Mouse (Mus musculus) small intestine, adult 2 months (tissue): ENCODE measurements at regions not wholly inside any gene's neighbourhood (a gene's known extent, or its start where the extent isn't known, plus 50 kb on each side); places are given as distances from the start of the nearest gene placed in this dataset.

Experiments
- H3K27ac ChIP-seq: fragments of 200-500 bp; 2 replicates; pipeline ENCODE4 v1.5.1; 2012; ENCODE audit warnings: low read depth, low read length, control low read depth, inconsistent platforms; ENCODE audit not compliant: insufficient read depth
- H3K27me3 ChIP-seq: fragments of 200-500 bp; 2 replicates; pipeline ENCODE4 v1.6.1; 2012; ENCODE audit warnings: mild to moderate bottlenecking, moderate library complexity, low read length, inconsistent platforms; ENCODE audit not compliant: control insufficient read depth, insufficient read depth
- H3K36me3 ChIP-seq: fragments of 200-500 bp; 2 replicates; pipeline ENCODE4 v1.6.1; 2012; ENCODE audit warnings: mild to moderate bottlenecking, low read length, control low read depth, inconsistent platforms; ENCODE audit not compliant: control insufficient read depth, insufficient read depth
- H3K4me1 ChIP-seq: fragments of 200-500 bp; 2 replicates; pipeline ENCODE4 v1.6.1; 2012; ENCODE audit warnings: low read length, inconsistent platforms, mixed read lengths; ENCODE audit not compliant: control insufficient read depth, insufficient read depth, insufficient read length
- H3K4me3 ChIP-seq: fragments of 200-500 bp; 2 replicates; pipeline ENCODE4 v1.5.1; 2012; ENCODE audit warnings: low read depth, mild to moderate bottlenecking, control low read depth, inconsistent platforms, low read length, moderate library complexity
- CTCF ChIP-seq: fragments of 200-500 bp; IDR thresholded peaks from 2 replicates; pipeline ENCODE4 v1.5.1; 2012; ENCODE audit warnings: low read depth, mild to moderate bottlenecking, control low read depth, inconsistent platforms, low read length, moderate library complexity, mixed read lengths; ENCODE audit not compliant: insufficient replicate concordance, insufficient read length; ENCODE audit errors: extremely low read depth
- POLR2A ChIP-seq: fragments of 200-500 bp; IDR thresholded peaks from 2 replicates; pipeline ENCODE4 v1.6.1; 2012; ENCODE audit warnings: low read depth, mild to moderate bottlenecking, control low read depth, inconsistent platforms, low read length, moderate library complexity
- WGBS: fragments of 180-500 bp; shearing (Covaris S2); methylation state at CpG from one replicate; pipeline ENCODE4 v1.1.7; 2018; 5-methylcytosine and 5-hydroxymethylcytosine counted together

GRCm38 (mm10) chr17:68218246-68218645, 55.4 kb upstream of the L3mbtl4 start:
- 77% methylated on average over 4 of the region's 4 CpGs for WGBS
- Histone ChIP-seq H3K27ac (no peak overlapping the region), H3K4me1 (no peaks in the 10 kb centered on the region), H3K27me3 (no peaks in the 10 kb centered on the region), H3K4me3 (no peak overlapping the region), H3K36me3 (no peaks in the 10 kb centered on the region)
- no peak for TF ChIP-seq POLR2A
- TF ChIP-seq CTCF, result no peak

DNA sequence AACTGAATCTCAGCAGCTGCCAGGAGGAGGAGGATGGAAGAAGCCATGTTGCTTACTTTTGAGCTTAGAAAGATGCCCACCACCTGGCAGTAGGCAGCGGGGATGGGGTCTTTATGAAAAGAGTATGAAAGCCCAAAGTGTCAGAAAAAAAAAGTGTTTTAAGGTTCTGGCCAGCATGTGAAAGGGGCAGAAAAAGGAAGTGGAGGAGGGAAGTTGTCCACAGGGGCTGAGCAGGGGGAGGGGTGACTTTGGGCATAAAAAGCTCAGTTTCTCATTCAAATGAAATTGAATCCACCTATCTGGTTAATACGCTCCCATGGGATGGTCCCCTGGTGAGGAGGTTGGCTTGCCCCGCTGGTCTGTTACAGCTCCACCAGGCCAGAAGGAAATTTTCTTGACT, 50.4 kb upstream of the L3mbtl4 start:
- Histone ChIP-seq H3K27me3 (no peaks in the 10 kb centered on the region), H3K4me3 (no peak overlapping the region), H3K4me1 (no peaks in the 10 kb centered on the region), H3K27ac (no peak overlapping the region), H3K36me3 (no peaks in the 10 kb centered on the region)
- no peak for TF ChIP-seq CTCF
- no peak for TF ChIP-seq POLR2A
- WGBS, result 85% methylated on average over 3 of the region's 3 CpGs
